Mouse (Mus musculus): ENCODE results near the gene Slc15a3. TPM values are rescaled to one million over a fixed set of nuclear protein-coding genes. Genes with fewer than 3 reads are reported as not detected.

The Slc15a3 gene
- polyA plus RNA-seq, 1 experiment, result 42.0 TPM

DNA sequence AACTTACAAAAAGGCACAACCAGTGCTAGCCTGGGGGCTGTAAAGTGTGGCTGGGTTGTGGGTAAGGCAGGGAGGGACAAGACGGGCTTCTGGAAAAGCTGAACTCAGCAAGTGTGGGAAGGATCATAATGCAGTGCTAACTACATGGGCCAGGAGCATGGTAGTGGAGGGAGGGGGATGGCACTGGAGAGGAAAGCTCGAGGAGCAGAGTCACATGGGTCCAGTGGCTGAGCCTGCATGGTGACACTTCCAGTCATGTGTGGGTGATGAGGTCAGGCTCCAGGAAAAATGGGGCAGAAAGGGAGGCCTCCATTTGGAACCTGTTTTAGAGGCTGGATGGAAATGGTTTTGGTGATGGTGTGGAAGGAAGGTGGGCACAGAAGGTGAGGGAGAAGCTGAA is 17.0 kb downstream of the Slc15a3 start:
- no peaks in the 10 kb centered on the region for H3K4me1 ChIP-seq (ENCODE audit: control insufficient read depth, insufficient read depth, low read length)
- no peak overlapping the region for H3K4me3 ChIP-seq (replicated peaks; ENCODE audit: extremely low read depth, low read depth, low read length)
- no peak for TF ChIP-seq POLR2A (IDR thresholded peaks at IDR 0.05; ENCODE audit: borderline replicate concordance, extremely low read depth, low read depth, low read length)
- TF ChIP-seq CTCF (IDR thresholded peaks at IDR 0.05; ENCODE audit: insufficient read depth, low read length), result no peak
- WGBS, result 39% methylated on average over 2 of the region's 2 CpGs
- no peak for DNase-seq

DNA sequence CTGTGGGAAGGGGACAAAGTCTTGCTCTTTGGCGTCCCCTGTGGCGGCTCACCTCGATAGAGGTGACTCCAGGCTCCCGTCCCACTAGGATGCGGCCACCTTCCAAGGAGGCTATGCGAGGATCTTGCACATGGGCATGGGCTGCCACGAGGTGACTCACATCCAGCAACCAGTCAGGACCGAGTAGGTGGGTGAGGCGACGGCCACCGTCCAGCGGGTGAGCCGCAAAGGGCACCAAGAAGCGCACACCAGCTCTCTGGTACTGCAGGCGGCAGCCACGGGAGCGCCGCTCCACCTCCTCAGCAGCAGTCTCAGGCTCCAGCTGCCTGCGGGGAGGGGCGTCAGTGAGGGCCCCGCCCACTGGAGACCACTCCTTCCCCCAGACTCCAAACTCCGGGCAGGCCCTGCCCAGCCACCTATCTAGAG is 20.6 kb downstream of the Slc15a3 start:
- DNase-seq, result no peak
- WGBS, result 63% methylated on average over 22 of the region's 22 CpGs
- Histone ChIP-seq H3K4me1 (ENCODE audit: control insufficient read depth, insufficient read depth, low read length) (no peaks in the 10 kb centered on the region), H3K4me3 (replicated peaks; ENCODE audit: extremely low read depth, low read depth, low read length) (no peak overlapping the region)
- TF ChIP-seq CTCF (IDR thresholded peaks at IDR 0.05; ENCODE audit: insufficient read depth, low read length) (no peak), POLR2A (IDR thresholded peaks at IDR 0.05; ENCODE audit: borderline replicate concordance, extremely low read depth, low read depth, low read length) (no peak)

DNA sequence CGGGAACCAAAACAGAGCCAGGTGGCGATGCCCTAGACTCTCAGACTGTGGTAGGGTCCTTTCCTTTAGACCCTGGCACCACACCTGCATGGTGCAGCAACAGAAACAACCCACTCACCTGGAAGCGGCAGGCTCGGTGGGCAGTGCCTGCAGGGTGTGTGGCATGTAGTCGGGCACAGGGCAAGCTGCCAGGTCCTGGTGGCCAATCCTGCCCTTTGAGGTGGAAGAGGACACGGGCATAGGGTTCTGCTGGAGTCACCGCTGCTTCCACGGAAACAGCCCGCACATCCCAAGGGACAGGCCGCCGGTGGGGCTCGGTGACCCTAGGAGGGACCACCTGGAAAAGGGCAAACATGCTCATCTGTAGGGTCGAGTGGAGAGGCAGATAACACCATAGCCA is 26.8 kb downstream of the Slc15a3 start:
- DNase-seq, result no peak
- TF ChIP-seq POLR2A (IDR thresholded peaks at IDR 0.05; ENCODE audit: borderline replicate concordance, extremely low read depth, low read depth, low read length), result no peak
- no peak for TF ChIP-seq CTCF (IDR thresholded peaks at IDR 0.05; ENCODE audit: insufficient read depth, low read length)
- Histone ChIP-seq H3K4me3 (replicated peaks; ENCODE audit: extremely low read depth, low read depth, low read length) (no peak overlapping the region), H3K4me1 (ENCODE audit: control insufficient read depth, insufficient read depth, low read length) (peaks cover 5% of the 10 kb centered on the region; the same call in 1 of the 2 replicates)
- 91% methylated on average over 13 of the region's 13 CpGs for WGBS

DNA sequence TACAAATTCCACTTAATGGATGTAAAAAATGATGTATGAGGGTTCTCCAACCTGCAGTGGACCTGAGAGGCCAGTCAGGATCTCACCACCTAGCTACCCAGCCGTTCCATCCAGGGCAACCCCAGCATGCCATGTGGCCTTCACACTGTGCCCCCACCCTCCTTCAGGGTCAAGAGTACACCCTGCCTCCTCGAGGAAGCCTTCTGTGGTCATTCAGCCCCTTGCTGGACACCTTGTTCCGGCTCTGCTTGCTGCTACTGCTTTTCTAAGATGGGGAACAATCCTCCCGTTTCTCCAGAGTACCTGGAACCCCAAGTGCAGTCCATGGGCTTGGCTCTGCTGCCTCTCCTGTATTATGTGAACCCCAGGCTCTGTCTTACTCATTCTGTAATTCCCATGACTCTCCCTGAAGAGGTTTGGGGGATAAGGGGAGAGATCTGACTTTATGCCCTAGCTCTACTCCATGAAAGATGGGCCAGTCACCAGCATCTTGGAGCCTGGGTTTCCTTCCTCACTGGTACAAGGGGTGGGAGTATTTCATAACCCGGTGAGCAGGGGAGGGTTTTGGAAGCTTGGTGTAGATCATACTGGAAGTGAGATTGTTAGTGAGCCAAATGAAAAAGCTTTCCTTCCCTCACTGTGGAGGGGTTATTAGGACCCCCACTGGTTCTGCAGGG is 28.6 kb downstream of the Slc15a3 start:
- no peak for TF ChIP-seq POLR2A (IDR thresholded peaks at IDR 0.05; ENCODE audit: borderline replicate concordance, extremely low read depth, low read depth, low read length)
- TF ChIP-seq CTCF (IDR thresholded peaks at IDR 0.05; ENCODE audit: insufficient read depth, low read length), result no peak
- Histone ChIP-seq H3K4me1 (ENCODE audit: control insufficient read depth, insufficient read depth, low read length) (peaks cover 5% of the 10 kb centered on the region; the same call in 1 of the 2 replicates), H3K4me3 (replicated peaks; ENCODE audit: extremely low read depth, low read depth, low read length) (no peak overlapping the region)
- 38% methylated on average over 5 of the region's 5 CpGs for WGBS
- no peak for DNase-seq

DNA sequence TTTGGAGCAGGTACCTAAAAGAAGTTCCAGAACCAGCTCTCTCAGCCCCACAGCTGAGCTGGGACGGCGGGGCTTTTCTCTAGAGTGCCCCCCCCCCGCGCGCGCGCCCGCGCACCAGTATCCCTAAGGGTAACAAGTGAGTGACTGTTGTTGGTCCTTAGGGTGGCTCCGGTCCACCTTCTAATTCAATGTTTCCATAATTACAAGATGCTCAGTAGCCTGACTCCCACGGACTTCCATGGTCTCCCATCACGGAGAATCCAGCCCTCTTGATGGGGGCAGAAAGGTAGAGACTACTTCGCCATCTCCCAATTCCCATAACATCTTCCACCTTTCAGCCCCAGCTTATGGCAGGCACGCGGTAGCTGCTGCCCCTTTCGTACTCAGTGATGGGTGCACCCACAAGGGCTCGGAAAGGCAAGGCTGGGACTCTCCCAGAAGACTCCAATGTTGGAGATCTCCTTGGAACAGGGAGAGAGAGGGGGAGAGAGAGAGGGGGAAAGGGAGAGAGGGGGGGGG is 29.2 kb downstream of the Slc15a3 start:
- WGBS, result 1% methylated on average over 17 of the region's 17 CpGs
- peaks cover 5% of the 10 kb centered on the region; the same call in 1 of the 2 replicates for H3K4me1 ChIP-seq (ENCODE audit: control insufficient read depth, insufficient read depth, low read length)
- TF ChIP-seq POLR2A (IDR thresholded peaks at IDR 0.05; ENCODE audit: borderline replicate concordance, extremely low read depth, low read depth, low read length) (no peak), CTCF (IDR thresholded peaks at IDR 0.05; ENCODE audit: insufficient read depth, low read length) (no peak)
- peak overlapping the region; percentile 72 for H3K4me3 ChIP-seq (replicated peaks; ENCODE audit: extremely low read depth, low read depth, low read length)
- no peak for DNase-seq

DNA sequence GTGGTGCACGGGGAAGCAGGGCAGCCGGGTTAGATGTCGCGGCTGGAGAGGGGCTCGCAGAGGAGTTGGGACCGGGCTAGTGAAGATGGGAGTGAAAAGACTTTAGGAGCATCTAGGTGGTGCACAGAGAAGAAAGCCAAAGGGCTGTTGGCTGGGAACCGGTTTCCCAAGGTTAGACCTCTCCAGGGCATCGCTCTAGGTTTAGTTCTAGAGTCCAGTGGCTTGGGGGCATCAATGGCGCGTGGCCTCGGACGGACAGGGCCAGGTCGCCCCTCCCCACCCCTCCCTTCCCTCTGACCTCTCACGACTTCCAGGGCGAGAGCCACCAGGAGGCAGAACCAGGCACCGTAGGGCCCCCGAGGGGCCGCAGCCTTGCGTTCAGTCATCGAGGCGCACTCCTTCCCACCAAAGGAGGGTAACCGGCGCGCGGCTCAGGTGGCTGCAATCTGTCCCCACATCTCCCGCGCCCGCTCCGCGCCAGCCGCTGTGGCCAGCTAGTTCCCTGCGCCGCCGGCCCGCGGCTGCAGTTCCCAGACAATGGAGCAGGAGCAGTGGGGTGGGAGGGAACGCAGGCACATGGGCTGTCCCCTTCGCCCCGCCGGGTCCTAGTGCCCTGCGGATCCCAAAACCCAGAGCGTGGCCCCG is 29.8 kb downstream of the Slc15a3 start:
- peak; percentile 66 for DNase-seq
- Histone ChIP-seq H3K4me1 (ENCODE audit: control insufficient read depth, insufficient read depth, low read length) (peaks cover 5% of the 10 kb centered on the region; the same call in 1 of the 2 replicates), H3K4me3 (replicated peaks; ENCODE audit: extremely low read depth, low read depth, low read length) (peak overlapping the region; percentile 72)
- TF ChIP-seq CTCF (IDR thresholded peaks at IDR 0.05; ENCODE audit: insufficient read depth, low read length) (no peak), POLR2A (IDR thresholded peaks at IDR 0.05; ENCODE audit: borderline replicate concordance, extremely low read depth, low read depth, low read length) (peak; percentile 28; the same call in 1 of the 2 replicates)
- WGBS, result under 1% methylated on average over 43 of the region's 43 CpGs

DNA sequence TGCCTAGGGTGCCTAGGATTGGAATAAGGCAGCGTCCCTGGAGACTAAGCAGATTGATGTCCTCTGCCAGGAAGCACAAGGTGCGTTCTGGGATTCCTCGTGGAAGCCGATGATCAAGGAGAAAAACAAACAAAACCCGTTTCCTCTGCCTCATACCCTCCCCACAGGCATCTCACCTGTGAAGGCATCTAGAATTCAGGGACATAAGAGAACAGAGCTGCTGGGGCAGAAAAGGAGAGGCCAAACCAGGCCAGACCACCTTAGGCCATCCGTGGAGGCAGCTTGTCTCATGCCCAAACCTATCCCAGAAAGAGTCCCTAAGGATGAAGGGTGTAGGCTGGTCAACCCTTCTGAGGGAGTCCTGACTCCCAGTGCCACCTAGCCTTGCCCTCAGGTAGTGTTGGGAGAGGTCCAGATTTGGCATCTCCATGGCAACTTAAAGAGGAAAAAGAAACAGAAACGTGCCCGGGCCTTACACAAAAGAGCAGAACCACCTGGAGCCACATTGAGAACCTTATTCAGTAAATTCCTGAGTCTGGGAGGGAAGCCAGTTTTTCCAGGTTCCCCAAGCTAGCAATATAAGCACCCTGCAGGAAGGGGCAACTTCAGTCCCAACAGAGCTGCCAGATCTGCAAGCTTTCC is 30.5 kb downstream of the Slc15a3 start, which contains the start of gene Tmem132a:
Tmem132a (minus strand) TSS at position 55 of the 642 bp plus-strand sequence.
- Histone ChIP-seq H3K4me3 (replicated peaks; ENCODE audit: extremely low read depth, low read depth, low read length) (peak within 1 kb of the TSS; percentile 72), H3K4me1 (ENCODE audit: control insufficient read depth, insufficient read depth, low read length) (peaks cover 5% of the 10 kb centered on the region; the same call in 1 of the 2 replicates)
- WGBS, result 6% methylated on average over 8 of the region's 8 CpGs
- no peak for TF ChIP-seq POLR2A (IDR thresholded peaks at IDR 0.05; ENCODE audit: borderline replicate concordance, extremely low read depth, low read depth, low read length)
- no peak for TF ChIP-seq CTCF (IDR thresholded peaks at IDR 0.05; ENCODE audit: insufficient read depth, low read length)
- peak; percentile 31 for DNase-seq

DNA sequence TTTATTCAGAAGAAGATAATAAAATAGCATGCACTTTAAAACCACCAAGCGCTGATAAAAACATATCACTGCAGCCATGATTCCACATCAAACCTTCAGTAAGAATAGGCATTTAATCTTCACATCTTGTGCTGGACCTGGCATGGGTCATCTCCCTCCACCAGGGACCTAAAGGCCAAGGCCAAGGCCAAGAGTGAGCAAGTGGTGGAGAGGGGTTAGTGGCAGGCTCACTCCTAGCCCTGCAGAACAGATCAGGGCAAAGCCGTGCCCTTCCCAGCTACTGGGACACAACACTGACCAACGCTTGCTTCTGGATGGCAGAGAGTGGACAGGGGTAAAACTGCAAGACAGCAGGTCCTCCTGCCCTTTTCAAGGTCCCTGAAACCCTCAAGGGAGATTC is 31.1 kb downstream of the Slc15a3 start:
- no peak for DNase-seq
- H3K4me1 ChIP-seq (ENCODE audit: control insufficient read depth, insufficient read depth, low read length), result peaks cover 5% of the 10 kb centered on the region; the same call in 1 of the 2 replicates
- WGBS, result 89% methylated on average over 3 of the region's 3 CpGs
- no peak overlapping the region for H3K4me3 ChIP-seq (replicated peaks; ENCODE audit: extremely low read depth, low read depth, low read length)
- no peak for TF ChIP-seq POLR2A (IDR thresholded peaks at IDR 0.05; ENCODE audit: borderline replicate concordance, extremely low read depth, low read depth, low read length)
- no peak for TF ChIP-seq CTCF (IDR thresholded peaks at IDR 0.05; ENCODE audit: insufficient read depth, low read length)

DNA sequence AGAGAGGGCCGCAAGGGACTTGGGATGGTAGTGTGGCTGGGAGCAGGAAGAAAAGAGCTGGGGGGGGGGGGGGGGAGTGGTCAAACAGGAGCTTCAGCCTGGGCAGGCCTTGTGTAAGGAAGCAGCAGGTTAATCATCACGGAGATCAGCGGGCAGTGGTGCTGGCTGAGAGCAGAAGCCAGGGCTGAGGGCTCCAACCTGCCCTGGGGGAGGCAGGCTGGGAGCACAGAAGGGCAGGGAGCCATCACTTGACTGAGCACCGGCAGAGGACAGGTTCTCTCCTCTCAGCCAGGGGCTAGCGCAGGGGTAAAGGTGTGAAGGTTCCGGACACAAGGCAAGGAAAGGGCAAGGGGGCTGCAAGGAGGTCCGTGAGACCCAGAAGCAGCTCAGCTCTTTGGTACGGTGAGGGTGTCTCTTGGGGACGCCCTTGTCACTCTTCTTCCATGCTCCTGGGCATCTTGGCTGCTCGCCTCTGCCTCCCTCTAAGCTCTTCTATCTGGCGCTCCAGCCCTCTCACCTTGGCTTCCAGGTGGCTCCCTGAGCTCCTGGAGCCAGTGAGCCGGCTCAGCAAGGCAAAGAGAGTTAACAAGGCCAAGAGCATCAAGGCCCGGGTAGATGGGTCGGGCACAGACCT is 31.9 kb downstream of the Slc15a3 start:
- H3K4me3 ChIP-seq (replicated peaks; ENCODE audit: extremely low read depth, low read depth, low read length), result no peak overlapping the region
- WGBS, result 74% methylated on average over 14 of the region's 14 CpGs
- H3K4me1 ChIP-seq (ENCODE audit: control insufficient read depth, insufficient read depth, low read length), result peaks cover 5% of the 10 kb centered on the region; the same call in 1 of the 2 replicates
- DNase-seq, result no peak
- no peak for TF ChIP-seq POLR2A (IDR thresholded peaks at IDR 0.05; ENCODE audit: borderline replicate concordance, extremely low read depth, low read depth, low read length)
- TF ChIP-seq CTCF (IDR thresholded peaks at IDR 0.05; ENCODE audit: insufficient read depth, low read length), result no peak
